Mouse (Mus musculus) gastrocnemius, postnatal 10 days (tissue): ENCODE data around the gene Ifitm1. TPM values are rescaled to one million over a fixed set of nuclear protein-coding genes. Genes with fewer than 3 reads are reported as not detected.
"Not testable (repeated sequence)": the region's sequence is repeated elsewhere in the genome, so short reads cannot be mapped to it uniquely, and the experiment has no call there.

Experiments used
- DNase-seq: peaks from one replicate; pipeline ENCODE4 v3.0.0; 2021; ENCODE audit warnings: mixed read lengths
- total RNA-seq, 2 experiments: library from RNA; stranded (reverse); gene quantifications; 2 replicates each; pipeline ENCODE4 v1.2.3; 2021

Ifitm1 gene
- total RNA-seq, 2 experiments from 2014 or later = 2.1 to 3.7 TPM

DNA sequence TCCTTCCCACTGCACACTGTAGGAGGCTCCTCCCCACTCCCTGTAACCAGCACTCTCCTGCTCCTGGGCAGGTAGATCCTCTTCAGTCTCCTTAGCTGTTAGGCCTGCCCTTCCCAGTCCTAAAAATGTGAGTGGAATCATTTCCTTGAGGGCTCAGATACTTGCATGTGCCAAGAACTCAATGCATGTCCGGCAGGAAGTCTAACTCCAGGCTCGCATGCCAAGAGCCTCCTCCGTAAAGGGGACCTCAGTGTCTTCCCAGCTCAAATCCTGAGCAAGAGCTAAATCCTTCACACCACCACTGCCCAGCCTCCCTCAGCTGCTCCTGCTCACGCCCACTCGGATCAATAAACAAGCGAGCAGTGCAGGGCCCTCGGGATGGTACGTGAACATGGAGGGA, 16.0 kb upstream of the Ifitm1 start:
- DNase-seq = no peak

DNA sequence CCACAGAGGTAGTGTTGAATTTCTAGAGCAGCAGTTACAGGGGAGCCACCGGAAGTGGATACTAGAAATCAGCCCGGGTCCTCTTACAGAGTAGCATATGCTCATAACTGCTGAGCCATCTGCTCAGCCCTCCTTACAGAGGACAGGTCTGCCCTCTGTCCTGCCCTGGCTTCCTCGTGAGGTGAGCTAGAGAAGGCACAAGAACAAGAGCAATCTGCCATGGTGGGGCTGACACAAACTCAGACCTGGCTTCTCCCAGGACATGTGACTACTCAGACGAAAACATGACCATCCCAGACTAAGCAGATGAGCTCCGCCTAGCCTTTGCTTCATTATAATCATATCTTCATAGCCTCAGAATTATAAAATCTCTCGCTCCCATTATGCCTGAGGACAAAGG, 15.3 kb upstream of the Ifitm1 start:
- no peak for DNase-seq

DNA sequence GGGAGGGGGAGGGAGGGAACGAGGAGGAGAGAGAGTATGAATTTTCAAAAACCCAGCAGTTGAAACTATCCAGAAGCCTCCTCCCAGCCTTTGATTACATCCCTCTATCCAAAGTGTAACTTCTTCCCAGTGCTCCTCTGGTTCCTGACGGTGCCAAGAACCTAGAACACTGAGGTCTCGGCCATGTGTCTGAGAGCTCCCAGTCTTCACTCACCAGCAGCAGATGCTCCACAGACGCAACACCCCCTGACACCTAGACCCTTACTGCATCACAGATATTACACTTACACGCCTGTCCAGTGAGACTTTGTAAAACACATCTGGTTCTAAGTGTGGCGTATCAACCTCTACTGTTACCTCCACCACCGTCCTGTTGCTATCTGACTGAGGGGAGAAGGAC, 14.6 kb upstream of the Ifitm1 start:
- DNase-seq = no peak

DNA sequence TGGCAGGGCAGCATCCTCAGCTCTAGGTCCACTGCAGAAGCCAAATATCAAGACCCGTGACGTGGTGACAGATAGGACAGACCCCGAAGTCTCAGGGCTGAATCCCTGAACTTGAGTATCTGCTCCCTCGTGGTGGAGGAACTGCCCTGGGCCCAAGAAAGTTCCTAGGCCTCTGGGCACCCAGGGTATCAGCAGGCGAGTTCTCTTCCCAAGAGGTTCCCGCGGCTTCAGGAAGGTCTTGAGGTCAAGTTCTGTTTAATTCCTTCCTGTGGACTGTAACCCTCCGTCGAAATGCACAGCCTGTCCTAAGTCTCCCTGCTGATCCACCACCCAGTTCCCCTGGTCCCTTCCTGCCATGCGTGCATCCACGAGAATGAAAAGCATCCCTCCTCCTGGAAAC, 13.9 kb upstream of the Ifitm1 start:
- no peak for DNase-seq

DNA sequence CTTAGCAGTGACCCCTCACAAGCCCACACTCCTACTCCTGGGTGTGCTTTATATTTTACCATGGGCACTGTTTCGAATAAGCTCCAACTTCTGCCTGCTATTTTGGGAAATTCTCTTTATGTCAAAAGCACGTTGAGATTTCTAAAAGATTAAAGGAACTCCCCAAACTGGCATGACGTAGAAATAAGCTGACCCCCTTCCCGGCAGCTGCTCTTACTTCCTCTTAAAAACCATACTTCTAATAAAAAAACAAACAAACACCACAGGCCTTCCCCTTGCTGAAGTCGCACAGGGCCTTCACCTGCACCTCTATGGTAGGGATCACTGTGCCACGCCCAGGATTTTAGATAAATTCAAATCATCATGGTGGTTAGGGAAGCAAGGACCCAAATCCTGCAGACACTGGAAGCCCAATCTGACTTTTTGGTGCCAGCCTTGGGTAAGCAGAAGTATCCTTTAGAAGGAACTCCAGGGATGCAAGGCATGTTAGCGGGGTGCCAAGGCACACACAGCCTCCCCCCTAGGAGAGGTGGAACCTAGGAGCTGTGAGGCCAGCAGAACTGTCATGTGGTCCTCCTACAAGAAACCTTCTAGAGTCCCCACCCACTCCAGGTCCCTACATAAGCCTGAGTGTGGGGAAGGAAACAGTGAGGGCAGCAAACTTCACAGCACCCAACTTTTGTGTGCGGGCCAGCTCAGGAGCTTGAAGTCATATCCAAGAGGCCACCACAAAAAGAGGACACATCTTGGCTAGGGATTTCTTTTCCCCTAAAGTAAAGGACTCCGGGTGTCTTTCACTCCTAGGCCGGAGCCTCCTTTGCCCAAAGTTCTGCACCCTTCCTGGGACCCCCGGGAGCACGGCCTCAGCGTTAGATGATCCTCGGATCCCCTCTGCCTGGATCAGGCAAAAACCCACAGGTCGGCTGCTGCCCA, 13.0 kb upstream of the Ifitm1 start:
- DNase-seq = no peak

DNA sequence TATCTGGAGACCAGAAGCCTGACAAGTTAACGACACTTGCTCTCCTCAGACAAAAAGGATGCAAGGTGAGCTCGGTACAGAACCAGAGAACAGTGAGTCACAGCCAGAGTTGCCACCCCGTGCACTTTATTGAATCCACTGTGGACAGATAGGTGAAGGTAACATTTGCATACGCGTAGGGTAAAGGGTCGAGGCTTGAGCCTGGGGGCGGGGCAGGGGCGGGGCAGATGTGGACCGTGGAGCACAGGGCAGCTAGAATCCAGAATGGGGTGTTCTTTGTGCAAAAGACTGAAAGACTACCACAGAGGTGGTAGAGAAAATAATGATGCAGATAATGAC, 12.3 kb upstream of the Ifitm1 start:
- DNase-seq = no peak

DNA sequence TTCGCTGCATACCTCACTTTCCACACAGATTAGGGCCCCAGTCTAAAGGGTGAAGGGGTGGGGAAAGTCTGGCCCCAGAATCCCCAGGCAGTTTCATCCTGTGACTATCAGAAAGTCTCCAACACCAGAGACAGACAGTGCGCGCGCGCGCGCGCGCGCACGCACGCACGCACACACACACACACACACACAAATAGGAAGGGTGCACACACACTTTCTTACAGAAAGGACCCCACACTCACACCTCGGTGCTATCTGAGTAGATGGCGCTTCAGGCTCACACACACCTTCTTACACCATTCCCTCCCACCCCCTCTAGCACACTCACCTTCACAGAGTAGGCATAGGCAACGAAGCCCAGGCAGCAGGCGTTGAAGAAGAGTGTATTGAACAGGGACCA, 11.7 kb upstream of the Ifitm1 start:
- no peak for DNase-seq

DNA sequence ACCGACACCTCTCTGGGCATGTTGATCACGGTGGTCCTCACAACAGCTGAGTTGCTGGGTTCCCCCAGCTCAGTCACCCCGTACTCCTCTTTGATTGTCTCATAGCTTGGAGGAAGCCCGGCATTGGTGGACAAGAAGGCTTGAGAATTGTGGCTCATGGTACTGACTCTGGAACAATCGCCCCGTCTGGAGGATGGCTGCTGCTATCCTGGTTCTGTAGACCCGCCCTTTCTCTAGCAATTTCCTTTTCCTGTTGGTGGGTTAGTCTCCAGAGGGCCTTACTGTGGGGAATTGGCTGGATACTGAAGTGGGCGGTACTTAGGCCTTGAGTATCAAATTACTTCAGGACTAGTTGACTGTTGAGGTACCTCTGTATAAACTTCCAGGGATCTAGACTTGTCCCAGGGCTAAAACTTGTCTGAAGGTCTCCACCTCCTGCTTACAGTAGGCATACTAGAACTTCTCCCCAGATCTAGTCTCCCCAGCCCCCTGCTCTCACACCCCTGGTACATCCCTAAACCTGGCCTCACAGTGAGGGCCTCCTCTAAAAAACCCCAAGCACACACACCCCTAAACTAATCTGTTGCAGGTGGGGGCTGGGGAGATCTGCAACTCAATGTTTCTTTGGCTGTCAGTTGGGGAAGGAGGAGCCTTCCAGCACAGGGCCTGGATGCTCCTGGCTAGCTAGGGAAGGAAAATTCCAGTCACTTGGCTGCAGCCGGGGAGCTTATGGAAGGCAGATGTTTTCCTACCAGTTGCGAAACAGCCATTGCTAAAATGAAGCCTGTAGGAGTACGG, 11.1 kb upstream of the Ifitm1 start, which contains the start of the genes Gm45717 and Ifitm2:
TSS of gene Gm45717 (minus strand) at position 180 of the 798 bp plus-strand sequence.
TSS of gene Ifitm2 (minus strand) at position 230 of the 798 bp plus-strand sequence.
- DNase-seq = peak; percentile 70

DNA sequence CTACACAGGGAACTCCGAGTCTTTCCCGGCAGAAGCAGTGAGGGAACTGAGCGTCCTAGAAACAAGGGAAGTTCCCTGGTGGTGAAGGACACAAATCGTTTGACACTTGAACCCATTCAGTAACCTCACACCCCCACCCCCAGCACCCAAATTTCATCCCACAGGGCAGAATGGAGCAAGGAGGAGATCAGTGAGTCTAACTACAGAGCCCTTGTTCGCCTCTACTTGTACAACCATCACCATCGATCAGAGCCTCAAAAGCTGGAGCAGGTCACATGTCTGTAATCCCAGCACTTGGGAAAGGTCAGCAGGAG, 10.5 kb upstream of the Ifitm1 start:
- DNase-seq = no peak

DNA sequence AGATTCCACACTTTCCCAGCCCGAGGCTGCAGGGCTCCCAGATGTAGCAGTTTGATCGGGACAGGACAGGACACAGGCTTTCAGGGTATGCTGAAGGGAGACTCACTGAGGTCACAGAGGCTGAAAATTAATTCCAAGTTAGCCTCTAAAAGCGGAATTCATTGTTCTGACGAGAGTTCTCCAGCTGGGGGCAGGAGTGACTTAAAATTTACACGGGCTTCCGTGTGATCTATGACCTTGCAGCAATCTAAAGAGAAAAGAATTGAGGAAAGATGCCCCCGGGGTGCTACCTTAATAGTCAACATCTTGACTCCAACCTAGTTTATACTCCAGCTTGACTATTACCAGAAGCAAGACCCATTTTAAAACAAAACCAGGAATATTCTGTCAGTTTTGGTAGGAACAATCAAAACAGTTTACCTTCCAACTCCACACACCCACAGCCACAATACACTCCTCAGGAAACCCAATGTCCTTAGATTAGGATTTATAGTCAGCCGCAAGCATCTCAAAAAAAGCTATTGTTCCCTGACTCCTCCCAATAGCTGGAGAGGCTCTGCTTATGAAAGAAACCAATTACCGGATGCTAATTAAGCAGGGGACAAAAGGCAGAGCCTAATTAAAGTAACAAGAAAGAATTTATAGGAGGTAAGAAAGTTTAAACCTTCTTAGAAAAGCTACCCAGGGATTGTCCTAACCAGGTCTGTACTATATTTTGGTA, 7.7 kb upstream of the Ifitm1 start:
- DNase-seq = peak; percentile 41

DNA sequence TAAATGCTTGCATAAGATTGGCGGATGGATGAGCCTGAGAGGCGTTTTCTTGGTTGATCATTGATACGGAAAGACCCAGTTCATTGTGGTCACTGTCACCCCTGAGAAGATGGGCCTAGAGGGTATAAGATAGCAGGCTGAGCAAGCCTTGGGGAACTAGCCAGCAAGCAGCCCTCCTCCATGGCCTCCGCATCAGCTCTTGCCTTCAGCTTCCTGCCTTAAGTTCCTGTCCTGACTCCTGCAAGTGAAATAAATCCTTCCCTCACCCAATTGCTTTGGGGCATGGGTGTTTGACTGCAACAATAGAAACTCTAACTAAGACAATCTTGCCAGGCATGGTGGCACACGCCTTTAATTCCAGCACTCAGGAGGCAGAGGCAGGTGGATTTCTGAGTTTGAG, 7.0 kb upstream of the Ifitm1 start:
- DNase-seq = no peak

DNA sequence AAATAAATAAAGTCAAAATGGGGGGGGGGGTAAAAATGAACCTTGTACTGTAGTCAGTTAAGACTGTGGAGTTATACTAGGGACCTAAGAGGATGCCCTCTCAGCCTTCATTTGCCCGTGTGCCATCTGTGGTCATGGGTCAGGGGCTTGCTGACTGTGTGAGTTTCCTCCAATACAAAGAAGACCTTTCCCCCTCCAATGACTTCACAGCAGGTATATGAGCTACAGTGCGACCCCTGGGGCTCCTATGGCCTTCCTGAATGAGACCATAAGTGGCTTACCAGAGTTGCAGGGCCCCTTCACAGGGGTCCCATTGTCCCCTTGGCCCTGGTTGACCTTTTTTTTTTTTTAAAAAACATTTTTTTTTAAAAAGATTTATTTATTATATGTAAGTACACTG, 5.6 kb upstream of the Ifitm1 start:
- no peak for DNase-seq

DNA sequence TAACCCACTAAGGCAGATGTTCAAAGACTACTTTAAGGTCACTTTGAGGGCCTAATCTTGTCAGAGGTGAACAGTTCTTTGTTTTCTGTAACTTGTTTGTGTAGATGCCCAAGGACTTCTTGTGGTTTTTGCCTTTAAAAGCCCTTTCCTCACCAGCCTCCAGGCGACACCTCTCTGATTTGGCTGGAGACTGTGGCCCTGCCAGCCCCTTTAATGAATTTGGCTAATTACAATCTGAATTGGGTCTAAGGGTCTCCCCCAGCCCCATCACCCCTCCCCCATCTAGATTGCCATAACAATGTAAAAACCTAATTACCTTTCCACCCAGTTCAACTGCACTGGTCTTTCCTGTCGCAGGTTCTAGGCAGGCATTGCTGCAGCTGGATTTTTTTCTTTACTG, 4.3 kb upstream of the Ifitm1 start:
- no peak for DNase-seq

DNA sequence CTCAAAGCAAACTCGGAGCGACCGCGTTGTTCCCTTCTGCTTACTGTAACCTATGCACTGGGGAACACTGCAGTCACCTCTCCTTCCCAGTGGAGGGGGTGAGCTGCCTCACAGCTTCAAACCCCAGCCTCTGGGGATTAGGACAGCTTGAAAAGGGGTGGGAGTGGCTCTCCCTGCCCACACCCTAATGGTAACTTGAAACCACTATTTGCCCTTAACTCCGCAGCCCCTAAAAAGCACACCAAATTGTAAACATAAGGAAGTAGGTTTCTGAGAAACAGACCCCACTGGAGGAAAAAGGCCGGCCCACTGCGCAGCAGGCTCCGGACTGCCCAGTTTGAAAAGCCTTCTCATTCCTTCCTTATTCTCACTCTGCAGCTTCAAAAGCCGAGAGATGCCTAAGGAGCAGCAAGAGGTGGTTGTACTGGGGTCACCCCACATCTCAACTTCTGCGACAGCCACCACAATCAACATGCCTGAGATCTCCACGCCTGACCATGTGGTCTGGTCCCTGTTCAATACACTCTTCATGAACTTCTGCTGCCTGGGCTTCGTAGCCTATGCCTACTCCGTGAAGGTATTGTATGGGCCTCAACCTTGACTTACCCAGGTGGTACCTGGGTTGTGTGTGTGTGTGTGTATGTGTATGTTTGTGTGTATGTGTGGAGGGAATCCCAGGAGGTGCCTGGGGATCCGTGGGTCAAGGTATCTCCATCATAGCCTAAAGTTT, 1.0 kb downstream of the Ifitm1 start:
- DNase-seq = no peak

DNA sequence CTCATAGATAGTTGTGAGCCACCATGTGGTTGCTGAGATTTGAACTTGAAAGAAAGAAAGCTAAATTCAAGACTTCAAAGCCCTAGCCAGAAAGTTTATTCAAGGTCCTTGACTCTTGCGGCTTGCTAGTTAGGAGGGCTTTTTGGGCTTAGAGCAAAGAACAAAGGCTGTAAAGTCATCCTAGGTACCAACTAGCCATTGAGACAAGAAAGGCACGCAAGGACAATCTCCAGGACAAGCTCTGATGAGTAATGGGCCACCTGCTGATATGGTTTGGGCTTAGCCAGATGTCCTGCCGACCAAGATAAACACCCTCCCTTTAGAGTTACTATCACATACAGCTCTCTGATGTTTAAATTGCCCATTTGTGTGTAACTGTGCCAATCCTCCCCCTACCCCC, 1.7 kb downstream of the Ifitm1 start:
- DNase-seq = not testable (repeated sequence)

DNA sequence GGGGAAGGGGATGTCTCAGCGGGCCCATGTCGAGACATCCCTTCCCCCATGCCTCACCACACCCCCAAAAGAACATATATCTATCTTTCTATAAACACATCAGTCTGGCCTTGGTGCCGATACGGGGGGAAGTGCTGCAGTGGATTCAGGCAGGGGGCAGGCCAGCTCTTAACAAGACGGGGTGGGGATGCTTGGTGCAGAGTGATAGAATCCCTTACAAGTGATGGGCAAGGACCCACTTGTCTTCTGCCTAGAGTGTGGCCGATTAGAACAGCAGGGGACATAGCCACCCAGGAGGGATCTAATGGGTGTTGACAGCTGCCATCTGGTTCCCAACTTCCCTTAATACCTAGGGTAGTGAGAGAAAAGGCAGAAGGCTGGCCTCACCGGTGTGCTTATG, 3.9 kb downstream of the Ifitm1 start:
- DNase-seq = no peak

DNA sequence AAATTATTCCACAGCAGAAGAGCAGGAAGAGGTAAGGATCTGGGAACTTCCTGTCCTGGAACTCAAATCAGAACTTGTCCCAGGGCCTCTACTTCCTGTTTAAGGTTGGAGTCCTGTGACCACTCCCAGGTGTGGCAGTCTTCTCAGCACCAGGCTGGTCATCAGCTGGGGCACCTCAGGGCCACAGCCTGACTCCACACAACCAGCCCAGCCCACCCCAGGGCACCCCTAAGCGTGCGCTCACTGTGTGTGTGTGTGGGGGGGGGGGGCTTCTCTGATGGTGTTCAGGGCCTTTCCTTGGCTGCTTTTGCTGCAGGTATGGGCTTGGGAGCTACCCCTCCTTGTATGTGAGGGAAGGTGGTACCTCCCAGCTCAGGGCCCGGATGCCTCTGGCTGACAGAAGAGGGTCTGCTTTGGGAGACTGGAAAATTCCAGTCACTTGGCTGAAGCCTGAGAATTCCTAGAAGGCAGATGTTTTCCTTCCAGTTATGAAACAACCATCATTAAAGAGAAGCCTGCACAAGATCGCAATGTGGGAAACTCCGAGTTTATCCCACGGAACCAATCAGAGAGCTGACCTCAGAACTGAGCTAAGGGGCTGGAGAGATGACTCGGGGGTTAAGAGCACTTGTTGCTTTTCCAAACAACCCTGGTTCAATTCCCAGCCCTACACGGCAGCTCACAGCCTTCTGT, 4.6 kb downstream of the Ifitm1 start:
- DNase-seq = no peak

DNA sequence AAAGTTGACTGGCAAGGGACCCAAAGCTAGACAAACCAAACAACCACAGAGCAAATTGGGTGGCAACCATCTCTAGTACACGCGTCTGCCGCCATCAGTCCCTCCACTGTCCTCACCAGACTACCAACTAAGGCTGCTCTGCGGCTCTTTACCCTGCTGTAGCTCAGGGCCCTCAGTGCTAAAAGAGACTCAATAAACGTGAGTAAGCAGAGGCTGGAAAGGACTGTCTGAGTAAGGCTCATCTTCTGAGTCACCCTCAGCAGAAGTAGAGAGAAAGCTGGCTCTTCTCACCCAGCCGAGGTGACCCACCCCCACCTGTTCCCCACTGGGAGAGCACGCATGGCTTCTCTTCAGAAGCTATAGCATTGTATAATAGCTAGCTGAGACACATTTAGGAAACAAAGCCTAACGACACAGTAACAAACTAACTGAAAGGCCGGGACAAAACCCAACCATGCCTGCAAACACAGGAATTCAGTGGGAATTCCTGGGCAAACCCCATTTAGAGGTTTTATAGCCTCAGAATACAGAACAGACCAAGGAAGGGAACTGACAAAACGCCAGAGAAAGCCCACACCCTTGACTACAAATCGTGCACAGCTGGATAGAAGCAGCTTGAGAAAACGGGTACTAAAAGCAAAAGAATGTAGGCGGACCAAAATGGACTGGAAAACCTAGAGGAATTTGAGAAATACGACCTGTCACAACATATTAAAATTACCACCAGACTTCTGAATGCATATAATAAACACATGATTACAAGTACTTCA, 6.6 kb downstream of the Ifitm1 start:
- no peak for DNase-seq

DNA sequence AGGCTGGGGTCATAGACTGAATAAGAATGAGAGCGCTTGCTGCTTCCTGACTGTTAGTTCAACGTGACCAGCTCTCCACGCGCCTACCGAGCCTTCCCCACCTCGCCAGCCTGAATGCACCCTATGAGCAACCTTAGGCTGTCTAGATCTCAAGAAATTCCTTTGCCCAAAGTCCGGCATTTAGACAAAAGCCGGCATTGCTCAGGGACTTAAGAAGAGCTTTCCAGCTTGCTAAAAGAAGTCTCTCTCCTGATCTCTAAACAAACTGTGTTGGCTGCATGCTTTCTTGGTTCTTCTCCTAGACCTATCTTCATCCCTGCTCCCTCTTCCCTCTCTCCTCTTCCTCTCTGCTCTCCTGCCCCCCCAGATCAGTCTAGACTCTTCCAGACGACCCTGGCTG, 7.9 kb downstream of the Ifitm1 start:
- DNase-seq = no peak

DNA sequence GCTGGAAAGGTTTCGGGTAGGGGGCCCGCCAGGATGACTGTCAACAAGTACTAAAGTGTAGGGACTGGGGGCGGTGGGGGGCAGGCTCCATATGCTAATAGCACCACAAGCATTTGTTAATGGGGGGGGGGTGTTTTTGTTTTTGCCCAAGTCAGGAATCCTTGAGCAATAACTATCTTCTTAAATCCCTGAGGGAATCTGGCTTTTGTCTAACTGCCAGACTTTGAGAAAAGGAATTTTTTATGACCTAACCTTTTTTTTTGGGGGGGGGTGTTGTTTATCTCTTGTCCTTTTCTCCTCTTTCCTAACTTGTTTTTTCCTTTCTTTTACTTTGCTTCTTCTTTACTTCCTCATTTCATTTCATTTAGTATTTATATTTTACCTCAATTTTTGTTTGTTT, 8.4 kb downstream of the Ifitm1 start:
- DNase-seq = no peak

DNA sequence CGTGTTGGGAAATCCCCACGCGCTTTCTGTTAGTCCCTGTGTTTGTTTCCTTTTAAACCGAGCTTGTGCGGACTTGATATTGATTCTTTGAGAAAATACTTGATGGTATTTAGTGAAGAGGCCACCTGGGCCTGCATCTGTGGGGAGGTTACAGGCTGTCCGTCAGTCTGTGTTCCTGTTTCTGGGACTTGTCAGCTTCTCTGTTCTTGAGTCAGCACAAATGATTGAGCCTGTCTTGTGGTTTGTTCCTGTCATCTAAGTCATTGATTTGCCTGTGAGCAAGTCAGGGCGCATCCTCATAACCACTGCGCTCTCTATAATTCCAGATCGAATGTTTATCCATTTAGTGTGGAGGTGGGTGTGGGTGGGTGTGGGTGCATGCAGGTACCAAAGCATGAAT, 9.7 kb downstream of the Ifitm1 start:
- DNase-seq = not testable (repeated sequence)
